Mouse (Mus musculus): ENCODE results near the gene Naaladl2. TPM values are rescaled to one million over a fixed set of nuclear protein-coding genes. Genes with fewer than 3 reads are reported as not detected.
"Not testable (repeated sequence)": the region's sequence is repeated elsewhere in the genome, so short reads cannot be mapped to it uniquely, and the experiment has no call there.

Gene Naaladl2
- polyA plus RNA-seq, 1 experiment from 2014 or later = 0.44 TPM

GRCm38 (mm10) chr3:24355010-24355409 lies 789.1 kb downstream of the Naaladl2 start:
- no peak overlapping the region for H3K4me2 ChIP-seq
- no peak overlapping the region for H3K4me3 ChIP-seq
- H3K36me3 ChIP-seq = no peaks in the 10 kb centered on the region
- H3K27me3 ChIP-seq = no peaks in the 10 kb centered on the region
- no peak overlapping the region for H3K9ac ChIP-seq
- H3K9me3 ChIP-seq = no peaks in the 10 kb centered on the region
- no peak overlapping the region for H3K27ac ChIP-seq
- no peaks in the 10 kb centered on the region for H3K4me1 ChIP-seq (replicated peaks)
- 54% methylated on average over 2 of the region's 2 CpGs for WGBS
- no peak for ATAC-seq (ENCODE audit: low FRiP score)

- Histone ChIP-seq H3K27ac (no peak overlapping the region), H3K4me3 (no peak overlapping the region), H3K4me1 (replicated peaks) (no peaks in the 10 kb centered on the region), H3K4me2 (no peak overlapping the region), H3K27me3 (no peaks in the 10 kb centered on the region), H3K9me3 (no peaks in the 10 kb centered on the region), H3K9ac (no peak overlapping the region), H3K36me3 (no peaks in the 10 kb centered on the region)
- no peak for ATAC-seq (ENCODE audit: low FRiP score)
- WGBS = 80% methylated on average over 11 of the region's 11 CpGs
These were observed 822.3 kb downstream of the Naaladl2 start for GRCm38 (mm10) chr3:24321489-24322405.

GRCm38 (mm10) chr3:24314658-24315297 lies 829.3 kb downstream of the Naaladl2 start:
- no peak overlapping the region for H3K9ac ChIP-seq
- no peak overlapping the region for H3K4me2 ChIP-seq
- H3K27ac ChIP-seq = no peak overlapping the region
- H3K4me1 ChIP-seq (replicated peaks) = no peaks in the 10 kb centered on the region
- H3K4me3 ChIP-seq = no peak overlapping the region
- H3K27me3 ChIP-seq = no peaks in the 10 kb centered on the region
- ATAC-seq (ENCODE audit: low FRiP score) = no peak
- 70% methylated on average over 4 of the region's 4 CpGs for WGBS
- H3K9me3 ChIP-seq = no peaks in the 10 kb centered on the region
- no peaks in the 10 kb centered on the region for H3K36me3 ChIP-seq

GRCm38 (mm10) chr3:24225418-24225817 lies 918.6 kb downstream of the Naaladl2 start:
- H3K9me3 ChIP-seq = no peaks in the 10 kb centered on the region
- no peak overlapping the region for H3K27ac ChIP-seq
- WGBS = 93% methylated on average over 2 of the region's 2 CpGs
- no peak overlapping the region for H3K4me2 ChIP-seq
- no peak for ATAC-seq (ENCODE audit: low FRiP score)
- no peaks in the 10 kb centered on the region for H3K36me3 ChIP-seq
- H3K27me3 ChIP-seq = no peaks in the 10 kb centered on the region
- no peak overlapping the region for H3K9ac ChIP-seq
- no peak overlapping the region for H3K4me3 ChIP-seq
- H3K4me1 ChIP-seq (replicated peaks) = no peaks in the 10 kb centered on the region

- no peak overlapping the region for H3K9ac ChIP-seq
- WGBS = 98% methylated on average over 1 of the region's 1 CpGs
- no peaks in the 10 kb centered on the region for H3K27me3 ChIP-seq
- no peak overlapping the region for H3K27ac ChIP-seq
- no peaks in the 10 kb centered on the region for H3K36me3 ChIP-seq
- H3K9me3 ChIP-seq = no peaks in the 10 kb centered on the region
- H3K4me3 ChIP-seq = no peak overlapping the region
- no peaks in the 10 kb centered on the region for H3K4me1 ChIP-seq (replicated peaks)
- H3K4me2 ChIP-seq = no peak overlapping the region
- ATAC-seq (ENCODE audit: low FRiP score) = no peak
These were observed 926.6 kb downstream of the Naaladl2 start for GRCm38 (mm10) chr3:24217476-24217875.

- Histone ChIP-seq H3K9me3 (no peaks in the 10 kb centered on the region), H3K4me3 (no peak overlapping the region), H3K4me2 (no peak overlapping the region), H3K4me1 (replicated peaks) (no peaks in the 10 kb centered on the region), H3K9ac (no peak overlapping the region), H3K27me3 (no peaks in the 10 kb centered on the region), H3K27ac (no peak overlapping the region), H3K36me3 (no peaks in the 10 kb centered on the region)
- no peak for ATAC-seq (ENCODE audit: low FRiP score)
These were observed 977.5 kb downstream of the Naaladl2 start for GRCm38 (mm10) chr3:24166531-24166930.

GRCm38 (mm10) chr3:24163992-24164391 lies 980.1 kb downstream of the Naaladl2 start:
- no peak overlapping the region for H3K9ac ChIP-seq
- H3K4me3 ChIP-seq = no peak overlapping the region
- H3K36me3 ChIP-seq = no peaks in the 10 kb centered on the region
- ATAC-seq (ENCODE audit: low FRiP score) = no peak
- no peak overlapping the region for H3K27ac ChIP-seq
- H3K4me2 ChIP-seq = no peak overlapping the region
- H3K9me3 ChIP-seq = no peaks in the 10 kb centered on the region
- no peaks in the 10 kb centered on the region for H3K4me1 ChIP-seq (replicated peaks)
- H3K27me3 ChIP-seq = no peaks in the 10 kb centered on the region

- ATAC-seq (ENCODE audit: low FRiP score); H3K27ac ChIP-seq; H3K4me1 ChIP-seq (replicated peaks); H3K9me3 ChIP-seq; H3K4me3 ChIP-seq; H3K9ac ChIP-seq; H3K27me3 ChIP-seq; H3K4me2 ChIP-seq; H3K36me3 ChIP-seq: not testable (repeated sequence)
- WGBS = 80% methylated on average over 4 of the region's 4 CpGs
These were observed 992.8 kb downstream of the Naaladl2 start for GRCm38 (mm10) chr3:24151086-24151815.

- no peak for ATAC-seq (ENCODE audit: low FRiP score)
- Histone ChIP-seq H3K27me3 (no peaks in the 10 kb centered on the region), H3K9ac (no peak overlapping the region), H3K4me1 (replicated peaks) (no peaks in the 10 kb centered on the region), H3K36me3 (no peaks in the 10 kb centered on the region), H3K27ac (no peak overlapping the region), H3K9me3 (no peaks in the 10 kb centered on the region), H3K4me3 (no peak overlapping the region), H3K4me2 (no peak overlapping the region)
- 92% methylated on average over 1 of the region's 1 CpGs for WGBS
These were observed 1001.3 kb downstream of the Naaladl2 start for GRCm38 (mm10) chr3:24142808-24143207.

GRCm38 (mm10) chr3:24138002-24138401 lies 1006.1 kb downstream of the Naaladl2 start:
- H3K9me3 ChIP-seq = no peaks in the 10 kb centered on the region
- no peak overlapping the region for H3K27ac ChIP-seq
- no peak for ATAC-seq (ENCODE audit: low FRiP score)
- no peaks in the 10 kb centered on the region for H3K27me3 ChIP-seq
- no peak overlapping the region for H3K4me3 ChIP-seq
- no peaks in the 10 kb centered on the region for H3K4me1 ChIP-seq (replicated peaks)
- no peak overlapping the region for H3K9ac ChIP-seq
- WGBS = 74% methylated on average over 1 of the region's 1 CpGs
- H3K36me3 ChIP-seq = no peaks in the 10 kb centered on the region
- no peak overlapping the region for H3K4me2 ChIP-seq

GRCm38 (mm10) chr3:24126200-24126599 lies 1017.9 kb downstream of the Naaladl2 start:
- no peak for ATAC-seq (ENCODE audit: low FRiP score)
- H3K27ac ChIP-seq = no peak overlapping the region
- no peak overlapping the region for H3K4me3 ChIP-seq
- no peaks in the 10 kb centered on the region for H3K27me3 ChIP-seq
- no peaks in the 10 kb centered on the region for H3K9me3 ChIP-seq
- H3K9ac ChIP-seq = no peak overlapping the region
- no peak overlapping the region for H3K4me2 ChIP-seq
- no peaks in the 10 kb centered on the region for H3K4me1 ChIP-seq (replicated peaks)
- H3K36me3 ChIP-seq = no peaks in the 10 kb centered on the region
- 91% methylated on average over 1 of the region's 1 CpGs for WGBS

GRCm38 (mm10) chr3:24124034-24124433 lies 1020.0 kb downstream of the Naaladl2 start:
- Histone ChIP-seq H3K4me1 (replicated peaks) (no peaks in the 10 kb centered on the region), H3K9ac (no peak overlapping the region), H3K27ac (no peak overlapping the region), H3K4me2 (no peak overlapping the region), H3K27me3 (no peaks in the 10 kb centered on the region), H3K9me3 (no peaks in the 10 kb centered on the region), H3K4me3 (no peak overlapping the region), H3K36me3 (no peaks in the 10 kb centered on the region)
- 85% methylated on average over 2 of the region's 2 CpGs for WGBS
- ATAC-seq (ENCODE audit: low FRiP score) = no peak
